Mouse (Mus musculus) layer of hippocampus, postnatal 25 days (tissue): Measurements from ENCODE around the gene Dgkh. TPM values are rescaled to one million over a fixed set of nuclear protein-coding genes. Genes with fewer than 3 reads are reported as not detected.

Source experiments
- DNase-seq, 2 experiments: peaks; one replicate each; pipeline ENCODE4 v3.0.0; 2022; ENCODE audit warnings: mixed read lengths in 2 of 2, low spot score in 1 of 2; ENCODE audit errors: extremely low spot score in 1 of 2
- total RNA-seq, 2 experiments: library from RNA; stranded (reverse); gene quantifications; 2 replicates each; pipeline ENCODE4 v1.2.3; 2021

The Dgkh gene
- total RNA-seq, 2 experiments from 2014 or later = 95.6 to 118 TPM

- DNase-seq = no peak
These were observed 222.8 kb downstream of the Dgkh start for GRCm38 (mm10) chr14:78509791-78510190.

Other genes with a start within 250 kb of the Dgkh start
- gene Akap11, start 196.0 kb downstream of the Dgkh start, total RNA-seq = 100 to 1,000 TPM; 184 to 194 TPM
- gene Vwa8, start 116.3 kb upstream of the Dgkh start, total RNA-seq = 10 to 100 TPM; 23.3 to 28.0 TPM